Mouse (Mus musculus) v-Abl transformed pro-B cells (cell line): ENCODE measurements around the gene Gpr68.

Source experiments
- in situ Hi-C, 2 experiments: fragments of 400-800 bp; cut with MboI; formaldehyde crosslinking; loops; one replicate each; pipeline ENCODE4 v1.15.1; 2025; ENCODE audit not compliant: unreplicated experiment in 2 of 2

Gene Gpr68

GRCm38 (mm10) chr12:100841211-100841792, 66.7 kb downstream of the Gpr68 start:
- in situ Hi-C loops, result loop anchor here (5.0 to 10.0 kb wide), 8 partner anchors 119 to 714 kb away; no protein-coding TSS in a partner anchor

GRCm38 (mm10) chr12:100839926-100840325, 68.1 kb downstream of the Gpr68 start:
- in situ Hi-C loops, result loop anchor here (5.0 to 10.0 kb wide), 8 partner anchors 118 to 713 kb away; no protein-coding TSS in a partner anchor

DNA sequence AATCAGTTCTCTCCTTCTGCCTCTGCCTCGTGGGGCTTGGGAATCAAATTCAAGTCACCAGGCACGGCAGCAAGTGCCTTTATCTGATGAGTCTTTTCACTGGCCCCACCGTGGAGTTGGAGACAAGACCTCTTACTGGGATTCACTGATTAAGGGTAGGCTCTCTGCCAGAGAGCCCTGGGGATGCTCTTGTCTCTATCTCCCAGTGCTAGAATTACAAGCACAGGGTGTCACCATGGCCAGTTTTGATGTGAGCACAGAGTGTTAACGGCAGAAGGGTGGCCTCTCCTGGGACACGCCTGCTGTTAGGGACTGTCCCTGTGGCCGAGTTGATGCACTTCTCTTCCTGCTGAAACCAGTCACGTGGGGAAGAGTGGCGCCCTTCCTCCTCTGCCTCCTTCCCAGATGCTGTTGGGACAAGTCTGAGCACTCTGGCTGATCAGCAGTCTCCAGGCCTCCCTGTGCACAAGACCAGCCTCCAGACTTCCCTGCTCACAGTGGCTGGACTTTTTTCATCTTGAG, 68.9 kb downstream of the Gpr68 start:
- in situ Hi-C loops, result no loop called here

DNA sequence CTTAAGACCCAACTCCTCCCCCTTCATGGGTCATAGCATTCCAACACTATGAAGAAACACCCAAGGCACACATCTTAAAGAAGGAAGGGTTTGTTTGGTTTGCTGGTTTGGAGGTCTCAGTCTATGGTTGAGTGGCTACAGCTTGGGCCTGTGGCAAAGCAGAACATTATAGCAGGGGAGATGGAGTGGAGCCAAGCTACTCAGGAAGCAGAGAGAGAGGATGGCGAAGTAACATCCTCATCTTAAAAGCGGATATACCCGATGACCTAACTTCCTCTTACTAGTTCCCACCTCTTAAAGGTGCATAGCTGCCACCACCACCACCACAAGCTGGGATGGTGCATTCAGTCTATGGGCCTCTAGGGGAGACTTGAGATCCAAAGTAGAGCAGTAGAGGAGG, 70.8 kb downstream of the Gpr68 start:
- in situ Hi-C loops, result no loop called here

DNA sequence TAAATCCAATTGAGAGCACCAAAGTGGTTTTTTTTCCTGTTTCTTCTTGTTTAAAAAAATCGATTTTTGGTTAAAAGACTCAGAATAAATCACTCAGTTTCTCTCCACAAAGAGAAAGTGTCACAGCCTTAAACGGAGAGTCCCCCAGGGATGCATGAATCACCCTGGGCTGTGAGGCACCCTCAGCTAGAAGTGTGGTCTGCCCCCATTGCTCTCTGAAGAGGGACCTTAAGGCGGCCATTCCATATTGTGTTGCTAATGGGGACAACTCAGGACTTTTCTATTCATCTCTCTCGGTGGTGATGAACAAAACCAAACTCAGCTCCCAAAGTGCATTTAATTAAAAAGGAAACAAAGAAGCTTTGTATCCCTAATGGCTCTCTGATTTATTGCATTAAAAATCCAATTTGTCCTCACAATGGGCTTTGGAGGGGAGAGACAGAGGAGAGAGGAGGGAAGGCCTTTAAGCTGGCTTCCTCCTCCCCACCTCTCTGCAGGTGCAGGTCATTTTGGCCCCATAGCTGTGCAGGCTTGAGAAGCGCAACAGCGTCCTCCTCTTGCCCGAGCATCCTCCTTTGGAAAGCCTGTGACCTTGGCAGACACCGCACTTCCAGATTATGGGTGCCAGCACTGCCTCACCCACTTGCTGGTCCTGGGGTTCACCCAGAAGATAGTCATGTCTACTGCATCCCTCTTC, 76.2 kb downstream of the Gpr68 start:
- in situ Hi-C loops, result no loop called here

- in situ Hi-C loops, result no loop called here
Measured at GRCm38 (mm10) chr12:100831021-100831420, 77.0 kb downstream of the Gpr68 start.
